Mouse (Mus musculus) heart, postnatal 14 days (tissue): ENCODE measurements around the gene Chic1. TPM values are rescaled to one million over a fixed set of nuclear protein-coding genes. Genes with fewer than 3 reads are reported as not detected.
A peak's percentile ranks its signal among the peaks of the same experiment; 100 is the strongest.

Experiments
- DNase-seq, 2 experiments: peaks; one replicate each; pipeline ENCODE4 v3.0.0; 2021 to 2022
- intact Hi-C: fragments of 180-260 bp; cut with DNase I; formaldehyde crosslinking; loops from one replicate; pipeline ENCODE4 v1.15.1; 2025
- total RNA-seq, 2 experiments: library from RNA; stranded (reverse); gene quantifications; 2 replicates each; pipeline ENCODE4 v1.2.3; 2021

The Chic1 gene
- total RNA-seq, 2 experiments from 2014 or later: 1.1 TPM

GRCm38 (mm10) chrX:103421710-103422109 lies 65.4 kb downstream of the Chic1 start, which contains the start of gene Gm26992:
Gene Gm26992, plus strand, starts transcription at chrX:103422010.
- intact Hi-C loops: no loop called here
- no peak for DNase-seq

DNA sequence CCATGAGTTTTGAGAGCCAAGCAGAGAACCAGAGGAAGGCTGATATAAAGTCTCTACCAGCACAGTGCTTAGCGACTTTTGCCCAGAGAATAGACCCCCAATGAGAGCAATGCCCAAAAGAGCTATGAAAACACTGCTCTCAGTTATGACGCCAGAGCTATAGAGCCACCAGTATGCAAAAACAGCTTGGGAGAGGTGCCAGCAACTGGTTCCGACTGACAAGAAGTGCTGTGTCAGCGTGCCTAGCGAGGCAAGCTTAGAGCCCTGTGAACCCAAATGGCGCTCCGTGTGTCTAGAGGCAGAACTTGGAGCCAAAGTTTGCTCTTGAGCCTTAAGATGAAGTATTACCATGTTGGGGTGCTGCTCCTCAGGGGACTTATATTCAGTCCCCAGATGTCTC lies 71.4 kb downstream of the Chic1 start:
- intact Hi-C loops: no loop called here
- no peak for DNase-seq

DNA sequence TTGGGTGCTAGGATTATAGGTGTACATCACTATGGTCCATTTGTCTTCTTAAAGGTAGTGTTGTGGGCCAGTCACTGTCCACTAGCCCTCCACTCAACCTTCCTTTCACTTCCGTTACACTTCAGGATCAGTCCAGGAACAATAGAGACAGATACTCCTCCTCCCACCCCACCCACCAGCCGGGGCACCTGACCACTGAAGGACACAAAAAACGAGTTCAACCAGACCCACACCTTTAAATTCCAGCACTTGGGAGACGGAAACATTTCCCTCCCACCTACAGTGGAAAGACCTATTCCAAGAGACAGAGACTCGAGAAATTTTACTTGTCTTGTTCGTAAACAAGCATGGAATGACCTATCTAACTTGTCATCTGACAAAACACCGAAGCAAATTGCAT lies 76.0 kb downstream of the Chic1 start:
- intact Hi-C loops: loop anchor here (10.0 kb wide), 1 partner anchor 477 kb away; no protein-coding TSS in a partner anchor
- no peak for DNase-seq

GRCm38 (mm10) chrX:103438023-103438422 lies 81.7 kb downstream of the Chic1 start:
- no peak for DNase-seq
- intact Hi-C loops: loop anchor here (10.0 kb wide), 1 partner anchor 483 kb away; no protein-coding TSS in a partner anchor

GRCm38 (mm10) chrX:103440803-103441202 lies 84.5 kb downstream of the Chic1 start:
- intact Hi-C loops: no loop called here
- DNase-seq: peak in 1 of 2 experiments; percentile 42

GRCm38 (mm10) chrX:103443755-103444154 lies 87.5 kb downstream of the Chic1 start:
- intact Hi-C loops: loop anchor here (2.0 kb wide), 1 partner anchor 183 kb away; no protein-coding TSS in a partner anchor

More at GRCm38 (mm10) chrX:103443755-103444154, 87.5 kb downstream of the Chic1 start:
- peak in 1 of 2 experiments; percentile 39 for DNase-seq

Other genes with a start within 250 kb of the Chic1 start
- gene Nap1l2, start 169.8 kb upstream of the Chic1 start, total RNA-seq: not detected
- not detected for gene Cdx4, start 35.1 kb upstream of the Chic1 start, total RNA-seq
- gene Tsx, start 58.0 kb downstream of the Chic1 start, total RNA-seq: not detected
- not detected for gene Gm26992, start 65.5 kb downstream of the Chic1 start, total RNA-seq